Mouse (Mus musculus) kidney, postnatal 25 days (tissue): ENCODE data around the gene Slc26a10.
"Not testable (repeated sequence)": the region's sequence is repeated elsewhere in the genome, so short reads cannot be mapped to it uniquely, and the experiment has no call there.

Source experiments
- DNase-seq, 2 experiments: peaks; one replicate each; pipeline ENCODE4 v3.0.0; 2021; ENCODE audit warnings: mixed read lengths in 2 of 2

The Slc26a10 gene

GRCm38 (mm10) chr10:127197505-127198110 lies 17.2 kb upstream of the Slc26a10 start:
- DNase-seq = no peak

- no peak for DNase-seq
Measured at GRCm38 (mm10) chr10:127197104-127197503, 16.7 kb upstream of the Slc26a10 start.

GRCm38 (mm10) chr10:127196392-127196791 lies 15.9 kb upstream of the Slc26a10 start:
- DNase-seq = peak; percentile 68 to 89

GRCm38 (mm10) chr10:127195328-127196129 lies 15.1 kb upstream of the Slc26a10 start, which contains the start of gene Dtx3:
TSS of gene Dtx3 (minus strand) at chr10:127195728.
- DNase-seq = peak; percentile 71 to 81

DNA sequence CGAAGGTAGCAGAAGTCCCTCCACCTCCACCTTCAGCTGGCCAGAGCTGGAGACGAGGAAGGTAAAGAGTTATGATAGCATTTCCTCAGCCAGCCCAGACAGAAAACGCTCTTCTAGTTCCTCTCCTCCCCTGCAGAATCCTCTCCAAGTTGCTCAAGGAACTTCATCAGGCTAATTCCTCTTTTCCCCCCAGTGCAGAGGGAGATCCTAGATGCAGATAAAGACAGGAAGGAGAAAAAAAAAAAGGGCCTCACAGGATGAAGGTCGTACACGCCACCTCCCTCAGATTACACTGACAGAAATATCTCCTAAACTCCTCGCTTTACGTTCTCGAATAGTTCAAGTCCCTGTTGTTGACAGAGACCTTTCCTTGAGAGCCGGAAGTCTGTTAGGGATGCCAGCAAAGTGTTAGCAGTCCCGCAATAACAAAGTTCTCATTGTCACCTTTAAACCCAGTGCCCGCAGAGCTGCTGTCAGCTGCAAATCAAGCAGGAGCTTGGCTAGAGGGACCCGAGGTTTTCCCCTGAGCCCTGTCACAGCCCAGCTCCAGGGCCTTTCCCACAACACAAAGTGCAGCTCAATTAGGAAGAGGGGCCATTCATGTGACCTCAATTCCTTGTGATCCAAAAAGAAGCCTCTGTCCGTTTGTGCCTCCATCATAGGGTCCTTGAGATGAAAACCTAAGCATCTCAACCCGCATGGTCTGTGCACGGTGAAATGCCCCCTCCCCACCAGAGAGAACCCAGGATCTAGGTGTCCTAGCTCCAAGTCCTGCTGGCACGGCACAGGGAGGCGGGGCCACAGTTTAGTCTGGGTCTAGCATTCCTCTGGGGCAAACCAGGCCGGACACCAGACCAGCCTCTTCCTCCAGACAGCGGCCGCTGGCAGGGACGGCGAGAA lies 14.2 kb upstream of the Slc26a10 start:
- peak; percentile 87 to 91 for DNase-seq

GRCm38 (mm10) chr10:127193011-127193410 lies 12.6 kb upstream of the Slc26a10 start:
- no peak for DNase-seq

DNA sequence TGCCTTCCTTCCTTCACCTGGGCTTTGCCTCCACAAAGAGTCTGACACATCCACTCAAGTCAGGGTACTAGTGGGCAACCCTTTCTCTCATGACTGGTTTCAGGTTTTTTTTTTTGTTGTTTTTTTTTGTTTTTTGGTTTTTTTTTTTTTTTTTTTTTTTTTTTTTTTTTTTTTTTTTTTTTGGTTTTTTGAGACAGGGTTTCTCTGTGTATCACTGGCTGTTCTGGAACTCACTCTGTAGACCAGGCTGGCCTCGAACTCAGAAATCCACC lies 11.5 kb upstream of the Slc26a10 start:
- not testable (repeated sequence) for DNase-seq

- DNase-seq = no peak
Measured at GRCm38 (mm10) chr10:127191191-127192056, 11.0 kb upstream of the Slc26a10 start.

- DNase-seq = no peak
Measured at GRCm38 (mm10) chr10:127190398-127191190, 10.1 kb upstream of the Slc26a10 start.

DNA sequence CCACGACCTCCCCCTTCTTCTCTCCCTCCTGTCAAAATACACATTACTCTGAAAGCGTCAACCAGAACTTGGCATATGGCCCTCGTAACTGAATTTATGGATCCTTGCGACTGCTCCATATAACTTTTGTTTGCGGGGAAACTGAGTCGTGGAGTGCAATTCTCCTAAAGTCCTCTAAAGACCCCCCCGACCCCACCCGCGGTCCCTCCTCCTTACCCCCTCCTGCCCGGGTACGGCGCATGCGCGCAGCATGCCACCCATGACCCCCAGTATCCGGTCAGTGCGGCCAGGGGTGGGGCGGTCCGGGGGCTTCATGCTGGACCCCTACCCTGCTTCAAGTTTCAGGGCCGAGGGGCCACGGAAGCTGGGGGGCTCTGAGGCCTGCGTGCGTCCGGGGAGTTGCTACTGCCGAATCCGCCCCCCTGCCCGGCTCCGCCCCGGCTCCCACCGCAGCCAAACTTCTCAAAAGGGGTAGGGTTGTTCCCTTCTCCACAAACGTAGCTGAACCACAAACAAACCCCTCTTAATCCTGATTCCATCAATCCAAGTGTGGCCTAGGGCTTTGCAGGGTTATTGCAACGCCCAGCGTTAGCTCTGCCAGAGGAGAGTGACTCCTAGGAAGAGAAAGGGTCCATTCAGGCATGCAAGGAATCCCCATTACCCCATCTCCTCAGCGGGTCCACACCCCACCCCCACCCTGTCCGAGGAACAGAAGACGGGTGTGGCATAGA lies 9.4 kb upstream of the Slc26a10 start, which contains the start of gene Arhgef25:
Arhgef25 (minus strand) TSS at position 433 of the 731 bp plus-strand sequence.
- DNase-seq = peak in 1 of 2 experiments; percentile 64

GRCm38 (mm10) chr10:127189116-127189650 lies 8.7 kb upstream of the Slc26a10 start:
- no peak for DNase-seq

DNA sequence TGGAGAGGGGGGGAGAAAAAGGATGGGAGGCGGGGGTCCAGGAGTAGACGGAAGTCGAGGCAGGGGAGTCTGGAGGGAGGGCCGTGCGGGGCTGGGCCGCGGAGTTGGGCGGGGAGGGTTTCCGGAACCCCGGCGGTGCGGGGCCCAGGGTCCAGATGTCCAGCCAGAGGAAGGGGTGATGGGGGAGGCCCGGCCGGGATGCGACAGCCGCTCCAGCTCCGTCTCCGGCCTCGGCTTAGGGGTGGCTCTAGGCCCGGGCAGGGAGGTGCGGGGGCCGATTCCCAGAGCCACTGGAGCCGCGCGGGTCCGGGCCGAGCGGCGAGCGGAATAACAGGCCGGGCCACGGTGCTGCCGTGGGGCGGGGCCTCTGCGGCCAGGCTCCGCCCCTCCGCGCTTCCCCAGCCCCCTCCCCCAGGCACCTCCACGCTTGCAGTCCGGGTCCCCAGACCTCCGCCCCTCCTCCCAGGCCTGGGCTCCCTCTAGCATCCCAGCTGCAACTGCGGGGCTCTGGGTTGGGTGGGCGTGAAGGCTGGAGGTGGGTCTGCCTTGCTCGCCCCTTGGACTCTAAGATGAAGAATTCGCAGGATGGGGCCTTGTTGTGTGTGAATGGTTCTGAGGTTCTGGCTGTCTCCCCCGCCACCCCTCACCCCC lies 8.1 kb upstream of the Slc26a10 start:
- DNase-seq = peak; percentile 51 to 61

DNA sequence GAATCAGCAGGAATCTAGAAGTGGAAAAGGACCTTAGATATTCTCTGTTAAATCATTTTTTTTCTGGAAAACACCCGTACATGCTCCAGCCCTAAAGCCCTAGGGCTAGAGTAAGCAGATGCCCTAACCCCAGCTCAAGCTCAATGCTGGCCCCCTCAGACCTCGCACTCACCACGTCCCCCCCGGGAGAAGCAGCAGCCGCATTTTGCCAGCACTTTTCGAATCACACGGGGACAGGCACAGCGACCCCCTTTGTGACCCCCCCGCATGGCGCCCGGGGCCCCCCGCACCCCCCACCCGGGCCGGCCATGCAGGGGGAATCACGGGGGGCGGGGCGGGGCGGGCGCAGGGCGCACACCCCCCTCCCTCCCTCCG lies 7.6 kb upstream of the Slc26a10 start:
- DNase-seq = no peak

DNA sequence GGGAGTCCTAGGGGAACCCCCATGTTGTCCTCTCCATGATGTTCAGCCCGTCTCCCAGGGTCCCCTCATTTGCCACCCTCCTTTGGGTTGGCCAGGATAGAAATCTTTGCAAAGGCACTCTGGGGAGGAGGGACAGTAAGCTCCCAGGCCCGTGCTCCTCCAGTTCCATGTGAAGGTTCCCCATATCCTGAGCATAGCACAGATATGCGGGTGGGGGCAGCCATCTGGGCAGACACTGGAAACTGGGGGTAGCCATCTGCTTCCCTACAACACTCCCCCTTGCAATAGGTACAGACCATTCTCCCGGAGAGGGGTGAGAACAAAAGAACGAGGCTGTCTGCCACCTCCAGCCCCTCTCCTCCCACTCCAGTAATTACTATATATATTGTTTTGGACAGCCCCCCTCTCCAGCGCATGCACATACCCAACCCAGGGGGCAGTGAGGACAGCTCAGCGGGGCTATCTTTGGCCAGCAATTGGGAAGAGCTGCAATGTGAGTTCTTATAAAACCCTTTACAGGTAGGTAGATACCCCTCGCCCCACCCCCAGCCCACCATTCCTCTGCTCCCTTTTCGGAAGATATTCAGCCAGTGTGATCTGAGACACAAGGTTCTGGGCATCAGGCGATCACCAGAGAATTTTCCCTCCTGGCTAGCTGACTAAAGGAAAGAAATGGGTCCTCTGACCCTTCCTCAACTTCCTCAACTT lies 7.1 kb upstream of the Slc26a10 start:
- no peak for DNase-seq

DNA sequence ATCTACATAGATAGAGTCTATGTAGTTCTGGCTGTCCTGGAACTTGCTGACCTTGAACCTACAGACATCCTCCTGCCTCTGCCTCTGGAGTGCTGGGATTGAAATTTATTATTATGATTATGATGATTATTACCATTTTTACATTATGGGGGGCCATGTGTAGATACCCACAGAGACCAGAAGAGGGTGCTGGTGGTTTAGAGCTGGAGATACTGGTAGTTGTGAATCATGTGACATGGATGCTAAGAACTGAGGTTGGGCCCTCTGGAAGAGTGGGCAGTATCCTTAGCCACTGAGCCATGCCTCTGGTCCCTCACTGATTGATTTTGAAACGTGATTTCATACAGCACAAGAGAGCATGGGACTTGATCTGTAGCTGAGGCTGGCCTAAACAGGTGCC lies 6.0 kb upstream of the Slc26a10 start:
- DNase-seq = no peak

- DNase-seq = no peak
Measured at GRCm38 (mm10) chr10:127185506-127185905, 5.1 kb upstream of the Slc26a10 start.

DNA sequence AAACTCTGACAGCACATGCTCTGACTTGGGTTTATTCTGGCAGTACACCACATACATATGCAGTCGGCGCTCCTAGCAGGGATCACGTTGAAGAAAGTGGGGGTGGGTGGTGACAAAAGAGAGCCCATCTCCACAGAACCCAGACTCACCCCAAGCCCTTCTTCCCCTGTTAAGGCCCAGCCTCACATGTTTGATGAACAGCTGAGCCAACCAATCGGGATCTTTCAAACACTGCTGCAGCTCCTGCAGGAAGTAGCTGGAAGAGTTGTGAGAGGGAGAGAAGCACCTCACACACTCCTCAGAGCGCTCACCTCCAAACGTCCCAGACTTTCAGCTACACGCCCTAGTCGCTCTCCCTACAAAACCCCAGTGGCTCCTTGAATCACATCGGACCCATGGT lies 4.7 kb upstream of the Slc26a10 start:
- no peak for DNase-seq

GRCm38 (mm10) chr10:127183759-127184158 lies 3.3 kb upstream of the Slc26a10 start:
- DNase-seq = no peak

GRCm38 (mm10) chr10:127182624-127183023 lies 2.2 kb upstream of the Slc26a10 start:
- DNase-seq = no peak
